ENCODE assay signal across 21 mouse cellular contexts in genomic region chr3:154836137-154836536, GRCm38 (mm10).
DNase-seq lines count a peak whose midpoint lies in the region; ATAC-seq and TF ChIP-seq lines count a peak whose summit lies in the region.
"Had no signal": no experiment of that assay in that cellular context is flagged by ENCODE, and none has a peak within 500 bp of the region (broad histone marks: within the 10 kb centered on the region; RNA-seq: fewer than 3 reads in every experiment).

No protein-coding gene starts in this region.

- no peak for TF ChIP-seq RAD21 in CH12.LX (IDR thresholded peaks at IDR 0.05; ENCODE audit: low read depth, low read length)

- no peaks in the 10 kb centered on the region for H3K27me3 ChIP-seq in CH12.LX (replicated peaks)
- H3K27me3 ChIP-seq in embryonic facial prominence, embryonic 10.5 days (replicated peaks; ENCODE audit: low read depth, poor library complexity, severe bottlenecking), result no peaks in the 10 kb centered on the region
- H3K27me3 ChIP-seq in forebrain, postnatal 0 days (ENCODE audit: insufficient read depth, low read length), result no peaks in the 10 kb centered on the region
- H3K27me3 ChIP-seq: embryonic facial prominence, embryonic 13.5 days; forebrain, embryonic 13.5 days; hindbrain, embryonic 12.5 days had no signal

- in situ Hi-C loops in CH12.LX (cut with MboI; ENCODE audit: low pct_ligation_motif_present, low pct_unique_long_range_greater_than_20kb, low sequenced_read_pairs), result no loop called here

- dilution Hi-C loops in CH12.LX (cut with MboI; ENCODE audit: extremely low pct_ligation_motif_present, extremely low pct_unique_long_range_greater_than_20kb, low sequenced_read_pairs), result no loop called here

- H3K79me2 ChIP-seq in CH12.LX (replicated peaks; ENCODE audit: control insufficient read depth, extremely low read depth, insufficient read depth, poor library complexity, severe bottlenecking), result no peaks in the 10 kb centered on the region

- ATAC-seq in forebrain, postnatal 0 days, result no peak
- ATAC-seq: CD4-positive, CD25-positive, alpha-beta regulatory T cell, adult 4 months; forebrain, embryonic 13.5 days; hindbrain, postnatal 0 days had no signal

- no peak overlapping the region for H3K9ac ChIP-seq in CH12.LX (ENCODE audit: insufficient read depth, low read depth)
- H3K9ac ChIP-seq in forebrain, postnatal 0 days, result no peak overlapping the region
- H3K9ac ChIP-seq: embryonic facial prominence, embryonic 13.5 days; forebrain, embryonic 13.5 days; hindbrain, embryonic 12.5 days had no signal

- intact Hi-C loops in heart, postnatal 14 days (cut with DNase I), result no loop called here

- DNase-seq in heart, adult 18-20 months, result peak; percentile 20 to 38
- no peak for DNase-seq in heart, postnatal 14 days
- DNase-seq in 3134 (ENCODE audit: extremely low read depth, insufficient read length, low spot score), result peak; percentile 42
- DNase-seq in CH12.LX (ENCODE audit: extremely low read depth), result peak; percentile 72
- DNase-seq in adipocyte (ENCODE audit: low spot score), result peak; percentile 39
- no peak for DNase-seq in neural tube, embryonic 10.5 days (ENCODE audit: extremely low spot score, low spot score)
- no peak for DNase-seq in embryonic facial prominence, embryonic 10.5 days (ENCODE audit: low spot score)
- DNase-seq in forebrain, postnatal 0 days, result no peak
- DNase-seq: adrenal gland, postnatal 10 days; B cell, adult 2 months; cerebellum, adult 11-12 months; cerebellum, adult 9-10 months; cerebellum, postnatal 25 days; heart, postnatal 4 days; kidney, adult 11 months had no signal

- H3K4me1 ChIP-seq in CH12.LX (ENCODE audit: control insufficient read depth in 1 of 2, insufficient read depth in 2 of 2), result peaks cover 0 to 28% of the 10 kb centered on the region in 2 experiments; a peak in 2 of 4 replicates
- no peaks in the 10 kb centered on the region for H3K4me1 ChIP-seq in embryonic facial prominence, embryonic 10.5 days
- no peaks in the 10 kb centered on the region for H3K4me1 ChIP-seq in forebrain, postnatal 0 days (ENCODE audit: insufficient read depth)
- H3K4me1 ChIP-seq: embryonic facial prominence, embryonic 13.5 days; heart, embryonic 10.5 days; hindbrain, embryonic 12.5 days had no signal

- TF ChIP-seq EP300 in CH12.LX (IDR thresholded peaks at IDR 0.05; ENCODE audit: low read length), result 0 out of 2 replicates have a peak, but pooled peaks have one; percentile 12

- H3K36me3 ChIP-seq in CH12.LX (replicated peaks in 1 of 2; ENCODE audit: control insufficient read depth in 1 of 2, insufficient read depth in 1 of 2, low read length in 1 of 2), result no peaks in the 10 kb centered on the region
- no peaks in the 10 kb centered on the region for H3K36me3 ChIP-seq in embryonic facial prominence, embryonic 10.5 days (replicated peaks)
- H3K36me3 ChIP-seq in forebrain, postnatal 0 days (ENCODE audit: insufficient read depth), result no peaks in the 10 kb centered on the region
- H3K36me3 ChIP-seq: embryonic facial prominence, embryonic 13.5 days; heart, embryonic 10.5 days; hindbrain, embryonic 12.5 days had no signal

- H3K4me3 ChIP-seq in CH12.LX (replicated peaks in 1 of 3; ENCODE audit: low read depth in 2 of 3, low read length in 2 of 3, poor library complexity in 1 of 3), result no peak overlapping the region
- H3K4me3 ChIP-seq in embryonic facial prominence, embryonic 10.5 days, result no peak overlapping the region
- H3K4me3 ChIP-seq in forebrain, postnatal 0 days (ENCODE audit: low read depth, low read length), result no peak overlapping the region
- H3K4me3 ChIP-seq: embryonic facial prominence, embryonic 13.5 days; forebrain, embryonic 13.5 days; heart, embryonic 10.5 days; hindbrain, embryonic 12.5 days had no signal

- no peak overlapping the region for H3K4me2 ChIP-seq in CH12.LX (ENCODE audit: insufficient read depth, low read depth, poor library complexity, severe bottlenecking)
- no peak overlapping the region for H3K4me2 ChIP-seq in forebrain, postnatal 0 days (ENCODE audit: low read depth)
- H3K4me2 ChIP-seq: embryonic facial prominence, embryonic 13.5 days; forebrain, embryonic 13.5 days; hindbrain, embryonic 12.5 days had no signal

- WGBS in embryonic facial prominence, embryonic 10.5 days, result 74% methylated on average over 3 of the region's 3 CpGs
- 75% methylated on average over 3 of the region's 3 CpGs for WGBS in forebrain, postnatal 0 days

- TF ChIP-seq CTCF in CH12.LX (conservative IDR thresholded peaks at IDR 0.05 in 1 of 2, IDR thresholded peaks at IDR 0.05 in 1 of 2; ENCODE audit: low read depth in 2 of 2, low read length in 2 of 2), result no peak
- TF ChIP-seq CTCF in forebrain, postnatal 0 days (IDR thresholded peaks at IDR 0.05; ENCODE audit: low read depth), result no peak

- no peak overlapping the region for H3K27ac ChIP-seq in CH12.LX (ENCODE audit: insufficient read depth, low read depth)
- no peak overlapping the region for H3K27ac ChIP-seq in embryonic facial prominence, embryonic 10.5 days (replicated peaks)
- H3K27ac ChIP-seq in forebrain, postnatal 0 days (ENCODE audit: low read depth, low read length), result no peak overlapping the region
- H3K27ac ChIP-seq: embryonic facial prominence, embryonic 13.5 days; forebrain, embryonic 13.5 days; heart, embryonic 10.5 days; hindbrain, embryonic 12.5 days; hindbrain, postnatal 0 days had no signal

- TF ChIP-seq POLR2A in CH12.LX (IDR thresholded peaks at IDR 0.05; ENCODE audit: low read depth, low read length), result no peak

- H3K9me3 ChIP-seq in CH12.LX (replicated peaks; ENCODE audit: low read length), result peaks cover 2% of the 10 kb centered on the region
- H3K9me3 ChIP-seq in embryonic facial prominence, embryonic 10.5 days, result no peaks in the 10 kb centered on the region
- no peaks in the 10 kb centered on the region for H3K9me3 ChIP-seq in forebrain, postnatal 0 days (ENCODE audit: low read length)
- H3K9me3 ChIP-seq: embryonic facial prominence, embryonic 13.5 days; forebrain, embryonic 13.5 days; heart, embryonic 10.5 days; hindbrain, embryonic 12.5 days had no signal

TF ChIP-seq in CH12.LX, 34 proteins besides CTCF, POLR2A, EP300 and RAD21:
- TF ChIP-seq IRF4 (IDR thresholded peaks at IDR 0.05; ENCODE audit: low read depth, low read length) (no peak), NELFE (IDR thresholded peaks at IDR 0.05; ENCODE audit: low read depth, low read length) (no peak), MAFK (IDR thresholded peaks at IDR 0.05; ENCODE audit: insufficient replicate concordance, low read length) (peak; percentile 90), SIN3A (IDR thresholded peaks at IDR 0.05; ENCODE audit: low read length) (no peak)

Comparison
In these comparisons a context has a peak if more than half of its experiments do, and no peak if none do; other contexts are left out.
1. DNase-seq: peak in heart, adult 18-20 months (2 of 2), 3134 (single experiment), CH12.LX (single experiment) and adipocyte (single experiment); none in heart, postnatal 14 days (0 of 2), neural tube, embryonic 10.5 days (single experiment), embryonic facial prominence, embryonic 10.5 days (single experiment) and forebrain, postnatal 0 days (single experiment).